Mouse (Mus musculus) kidney, adult 8-10 months (tissue): Measurements from ENCODE around the gene Rpgrip1l.

Source experiments
- DNase-seq, 2 experiments: peaks; one replicate each; pipeline ENCODE4 v3.0.0; 2022

Gene Rpgrip1l

GRCm38 (mm10) chr8:91199876-91200275 is 113.2 kb downstream of the Rpgrip1l start, which contains the start of gene Aktip:
Gene Aktip (minus strand): TSS chr8:91199976.
- no peak for DNase-seq

- DNase-seq = no peak
These were observed 115.0 kb downstream of the Rpgrip1l start for GRCm38 (mm10) chr8:91198036-91198435.

- no peak for DNase-seq
These were observed 115.8 kb downstream of the Rpgrip1l start for GRCm38 (mm10) chr8:91197233-91197632.

GRCm38 (mm10) chr8:91196661-91197060 is 116.4 kb downstream of the Rpgrip1l start:
- no peak for DNase-seq

GRCm38 (mm10) chr8:91194081-91194480 is 119.0 kb downstream of the Rpgrip1l start:
- DNase-seq = no peak

GRCm38 (mm10) chr8:91192941-91193340 is 120.1 kb downstream of the Rpgrip1l start:
- no peak for DNase-seq

- peak in 1 of 2 experiments; percentile 29 for DNase-seq
These were observed 122.2 kb downstream of the Rpgrip1l start for GRCm38 (mm10) chr8:91190816-91191340.

GRCm38 (mm10) chr8:91188152-91188551 is 124.9 kb downstream of the Rpgrip1l start:
- no peak for DNase-seq

GRCm38 (mm10) chr8:91186372-91186771 is 126.7 kb downstream of the Rpgrip1l start:
- no peak for DNase-seq

GRCm38 (mm10) chr8:91177708-91178107 is 135.4 kb downstream of the Rpgrip1l start:
- DNase-seq = no peak

- no peak for DNase-seq
These were observed 136.9 kb downstream of the Rpgrip1l start for GRCm38 (mm10) chr8:91176176-91176575.

GRCm38 (mm10) chr8:91171605-91172004 is 141.5 kb downstream of the Rpgrip1l start:
- no peak for DNase-seq

- no peak for DNase-seq
These were observed 142.1 kb downstream of the Rpgrip1l start for GRCm38 (mm10) chr8:91170914-91171313.

- DNase-seq = peak; percentile 32 to 63
These were observed 142.9 kb downstream of the Rpgrip1l start for GRCm38 (mm10) chr8:91170152-91170551.
